Mouse (Mus musculus) cortical plate, adult 2 months (tissue): ENCODE results near the gene Prkcz.

ENCODE experiments used
- CTCF ChIP-seq: fragments of 200-500 bp; IDR thresholded peaks from 2 replicates; pipeline ENCODE4 v1.5.1; 2011; ENCODE audit warnings: mild to moderate bottlenecking, control low read depth, low read length; ENCODE audit not compliant: insufficient read depth; ENCODE audit errors: extremely low read depth
- POLR2A ChIP-seq: fragments of 200-500 bp; IDR thresholded peaks from 2 replicates; pipeline ENCODE4 v1.6.1; 2011; ENCODE audit warnings: mild to moderate bottlenecking, low read length, control low read depth; ENCODE audit not compliant: insufficient read depth; ENCODE audit errors: extremely low read depth

DNA sequence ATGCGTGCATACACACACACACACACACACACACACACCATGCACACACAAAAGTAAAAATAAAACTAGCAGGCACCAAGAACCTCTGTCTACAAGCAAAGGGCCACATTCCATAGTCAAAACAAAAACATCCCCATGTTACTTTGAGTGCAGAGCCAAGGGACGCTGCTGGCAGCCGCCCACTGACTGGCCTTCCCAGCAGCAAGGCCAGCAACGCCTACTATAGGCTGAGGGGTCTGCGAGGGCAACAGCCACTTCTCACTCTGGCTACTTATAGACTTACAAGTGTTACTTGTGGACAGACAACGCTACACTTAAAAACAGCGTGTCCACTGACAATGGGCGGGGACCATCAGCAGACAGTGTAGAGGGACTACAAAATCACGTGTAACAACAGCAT lies 146.0 kb downstream of the Prkcz start:
- TF ChIP-seq CTCF (no peak), POLR2A (no peak)
